Mouse (Mus musculus) intestine, postnatal 0 days (tissue): ENCODE measurements around the gene Gm47955. TPM values are rescaled to one million over a fixed set of nuclear protein-coding genes. Genes with fewer than 3 reads are reported as not detected.
"Not testable (repeated sequence)": the region's sequence is repeated elsewhere in the genome, so short reads cannot be mapped to it uniquely, and the experiment has no call there.

Source experiments
- ATAC-seq: fragments of 200-750 bp; cut with Nextera tagmentation; 2 replicates; pipeline ENCODE4 v1.8.0; 2017; ENCODE audit warnings: mild to moderate bottlenecking, moderate TSS enrichment, moderate library complexity
- H3K27ac ChIP-seq: fragments of 300-500 bp; sonication (generic); 2 replicates; pipeline ENCODE4 v1.5.1; 2014; ENCODE audit warnings: mild to moderate bottlenecking, low read depth, low read length, moderate library complexity
- H3K27me3 ChIP-seq: fragments of 300-500 bp; sonication (generic); replicated peaks from 2 replicates; pipeline ENCODE4 v1.6.1; 2014; ENCODE audit warnings: low read length, mixed read lengths; ENCODE audit not compliant: control insufficient read depth, insufficient read depth
- H3K36me3 ChIP-seq: fragments of 300-500 bp; sonication (generic); 2 replicates; pipeline ENCODE4 v1.6.1; 2014; ENCODE audit warnings: mild to moderate bottlenecking, moderate library complexity; ENCODE audit not compliant: control insufficient read depth, insufficient read depth
- H3K4me1 ChIP-seq: fragments of 300-500 bp; sonication (generic); replicated peaks from 2 replicates; pipeline ENCODE4 v1.6.1; 2014; ENCODE audit warnings: antibody characterized with exemption, low read length, mixed read lengths; ENCODE audit not compliant: control insufficient read depth, insufficient read depth
- H3K4me2 ChIP-seq: fragments of 300-500 bp; sonication (generic); replicated peaks from 2 replicates; pipeline ENCODE4 v1.6.1; 2014; ENCODE audit warnings: low read depth, mild to moderate bottlenecking, moderate library complexity
- H3K4me3 ChIP-seq: fragments of 300-500 bp; sonication (generic); 2 replicates; pipeline ENCODE4 v1.5.1; 2014; ENCODE audit warnings: low read depth, low read length
- H3K9ac ChIP-seq: fragments of 300-500 bp; sonication (generic); 2 replicates; pipeline ENCODE4 v1.6.1; 2014; ENCODE audit warnings: mild to moderate bottlenecking, low read depth, low read length
- H3K9me3 ChIP-seq: fragments of 300-500 bp; sonication (generic); 2 replicates; pipeline ENCODE4 v1.6.1; 2016; ENCODE audit warnings: mixed run types; ENCODE audit not compliant: control insufficient read depth
- CTCF ChIP-seq: sonication (generic); IDR thresholded peaks from 2 replicates; pipeline ENCODE4 v1.5.1; 2016; ENCODE audit warnings: low read depth, mild to moderate bottlenecking, control low read depth, antibody characterized with exemption, moderate library complexity
- WGBS: fragments of 180-500 bp; shearing (Covaris S2); extraction: QIAGEN DNeasy Blood & Tissue Kit; methylation state at CpG from one replicate; pipeline ENCODE4 v1.1.7; 2014; 5-methylcytosine and 5-hydroxymethylcytosine counted together
- polyA plus RNA-seq: library from polyadenylated mRNA; unstranded; fragments of >200 nt; fragmentation: Nextera tagmentation; extraction: Ambion mirVana; gene quantifications from 2 replicates; pipeline ENCODE4 v1.2.1, GENCODE M21; 2015

Gm47955 gene
- polyA plus RNA-seq, 1 experiment from 2014 or later = not detected

GRCm38 (mm10) chr1:82992093-82992492, 32.0 kb downstream of the Gm47955 start:
- Histone ChIP-seq H3K4me3 (no peak overlapping the region), H3K9ac (no peak overlapping the region), H3K27me3 (no peaks in the 10 kb centered on the region), H3K4me2 (no peak overlapping the region; the same call in 1 of the 2 replicates), H3K9me3 (no peaks in the 10 kb centered on the region), H3K4me1 (peaks cover 16% of the 10 kb centered on the region), H3K36me3 (no peaks in the 10 kb centered on the region), H3K27ac (peak overlapping the region; percentile 88)
- peak; percentile 75 for ATAC-seq
- WGBS = 42% methylated on average over 6 of the region's 6 CpGs
- TF ChIP-seq CTCF = no peak

GRCm38 (mm10) chr1:82993947-82994346, 33.9 kb downstream of the Gm47955 start:
- TF ChIP-seq CTCF = no peak
- Histone ChIP-seq H3K4me3 (no peak overlapping the region), H3K4me1 (peaks cover 16% of the 10 kb centered on the region), H3K27me3 (no peaks in the 10 kb centered on the region), H3K4me2 (no peak overlapping the region), H3K9ac (no peak overlapping the region), H3K36me3 (no peaks in the 10 kb centered on the region), H3K9me3 (no peaks in the 10 kb centered on the region), H3K27ac (no peak overlapping the region)
- WGBS = 79% methylated on average over 3 of the region's 3 CpGs
- ATAC-seq = no peak

- not testable (repeated sequence) for H3K27me3 ChIP-seq, H3K4me2 ChIP-seq, H3K27ac ChIP-seq, H3K9ac ChIP-seq, H3K9me3 ChIP-seq, ATAC-seq, H3K4me3 ChIP-seq, H3K36me3 ChIP-seq, H3K4me1 ChIP-seq
- 97% methylated on average over 8 of the region's 9 CpGs for WGBS
These were observed 40.2 kb downstream of the Gm47955 start, which contains the start of gene Gm47959 for GRCm38 (mm10) chr1:83000306-83000705. Gm47959 (plus strand) TSS chr1:83000548.

- no peak for TF ChIP-seq CTCF
- H3K27me3 ChIP-seq = no peaks in the 10 kb centered on the region
- no peaks in the 10 kb centered on the region for H3K9me3 ChIP-seq
- no peaks in the 10 kb centered on the region for H3K36me3 ChIP-seq
- ATAC-seq = no peak
- 79% methylated on average over 8 of the region's 8 CpGs for WGBS
- H3K9ac ChIP-seq = no peak overlapping the region
- no peak overlapping the region for H3K4me2 ChIP-seq
- H3K27ac ChIP-seq = no peak overlapping the region
- H3K4me1 ChIP-seq = no peaks in the 10 kb centered on the region
- no peak overlapping the region for H3K4me3 ChIP-seq
These were observed 46.4 kb downstream of the Gm47955 start for GRCm38 (mm10) chr1:83006218-83007179.

- Histone ChIP-seq H3K4me1 (no peaks in the 10 kb centered on the region), H3K9me3 (no peaks in the 10 kb centered on the region), H3K9ac (no peak overlapping the region), H3K36me3 (no peaks in the 10 kb centered on the region), H3K27me3 (no peaks in the 10 kb centered on the region), H3K4me3 (no peak overlapping the region), H3K27ac (no peak overlapping the region), H3K4me2 (no peak overlapping the region)
- 50% methylated on average over 6 of the region's 6 CpGs for WGBS
- no peak for TF ChIP-seq CTCF
- ATAC-seq = no peak
These were observed 47.4 kb downstream of the Gm47955 start for GRCm38 (mm10) chr1:83007471-83007870.

Other genes with a start within 250 kb of the Gm47955 start
- 132 and 136 TPM in 2 replicates for gene Mff, start 235.4 kb upstream of the Gm47955 start, polyA plus RNA-seq
- 760 and 763 TPM in 2 replicates for gene Tm4sf20, start 191.8 kb upstream of the Gm47955 start, polyA plus RNA-seq
- not detected in 2 replicates for gene Gm47791, start 189.0 kb upstream of the Gm47955 start, polyA plus RNA-seq
- 35.8 and 36.7 TPM in 2 replicates for gene Agfg1, start 120.8 kb upstream of the Gm47955 start, polyA plus RNA-seq
- 0.31 TPM in 1 of 2 replicates, not detected in the other for gene A030005L19Rik, start 47.0 kb upstream of the Gm47955 start, polyA plus RNA-seq
- gene A030014E15Rik, start 35.4 kb upstream of the Gm47955 start, polyA plus RNA-seq = not detected in 2 replicates
- gene Gm6217, start 28.9 kb upstream of the Gm47955 start, polyA plus RNA-seq = not detected in 2 replicates
- gene A030003K21Rik, start 16.9 kb upstream of the Gm47955 start, polyA plus RNA-seq = not detected in 2 replicates
- gene Gm7544, start 4.3 kb upstream of the Gm47955 start, polyA plus RNA-seq = not detected in 2 replicates
- gene Gm47959, start 40.3 kb downstream of the Gm47955 start, polyA plus RNA-seq = not detected in 2 replicates
- gene Slc19a3, start 78.2 kb downstream of the Gm47955 start, polyA plus RNA-seq = 5.8 and 6.8 TPM in 2 replicates
- gene Krtap28-10, start 82.2 kb downstream of the Gm47955 start, polyA plus RNA-seq = not detected in 2 replicates
- gene Gm47969, start 84.6 kb downstream of the Gm47955 start, polyA plus RNA-seq = not detected in 2 replicates
- gene A030005K14Rik, start 99.1 kb downstream of the Gm47955 start, polyA plus RNA-seq = not detected in 2 replicates
- gene Krtap28-13, start 100.6 kb downstream of the Gm47955 start, polyA plus RNA-seq = 0.12 TPM in 1 of 2 replicates, not detected in the other
- gene Ccl20, start 156.5 kb downstream of the Gm47955 start, polyA plus RNA-seq = 13.2 and 28.1 TPM in 2 replicates
- not detected in 2 replicates for gene Daw1, start 199.5 kb downstream of the Gm47955 start, polyA plus RNA-seq